Comparison of ENCODE assay signal across 12 mouse cellular contexts in genomic region chr5:118502991-118503390, GRCm38 (mm10). TPM values are rescaled to one million over a fixed set of nuclear protein-coding genes. Genes with fewer than 3 reads are reported as not detected.
A peak's percentile ranks its signal among the peaks of the same experiment; 100 is the strongest.
DNase-seq lines count a peak whose midpoint lies in the region; ATAC-seq lines count a peak whose summit lies in the region.
"Had no signal": no experiment of that assay in that cellular context is flagged by ENCODE, and none has a peak within 500 bp of the region (broad histone marks: within the 10 kb centered on the region; RNA-seq: fewer than 3 reads in every experiment).

No protein-coding gene starts in this region.

- no peaks in the 10 kb centered on the region for H3K36me3 ChIP-seq in lung, embryonic 16.5 days (ENCODE audit: control insufficient read depth, insufficient read depth, low read length)
- H3K36me3 ChIP-seq: neural tube, embryonic 12.5 days had no signal

- intact Hi-C loops in gastrocnemius, postnatal 14 days (cut with DNase I; ENCODE audit: low total_unique reads), result no loop called here

- H3K4me1 ChIP-seq in lung, embryonic 16.5 days (replicated peaks; ENCODE audit: control insufficient read depth, insufficient read depth, low read length), result peaks cover 7% of the 10 kb centered on the region
- H3K4me1 ChIP-seq: neural tube, embryonic 12.5 days had no signal

- no peaks in the 10 kb centered on the region for H3K27me3 ChIP-seq in lung, embryonic 16.5 days (ENCODE audit: control insufficient read depth, insufficient read depth, low read depth, low read length)
- H3K27me3 ChIP-seq: neural tube, embryonic 12.5 days had no signal

- peak; percentile 31 for DNase-seq in gastrocnemius, postnatal 14 days
- no peak for DNase-seq in gastrocnemius, adult 18-20 months (ENCODE audit: low spot score)
- DNase-seq in layer of hippocampus, adult 9-11 months, result peak; percentile 21
- no peak for DNase-seq in layer of hippocampus, postnatal 25 days (ENCODE audit: extremely low spot score in 1 of 2, low spot score in 1 of 2)
- DNase-seq in adipocyte (ENCODE audit: low spot score), result peak; percentile 45
- no peak for DNase-seq in adrenal gland, adult 2 months
- DNase-seq: adrenal gland, postnatal 36 days; spleen, adult 18-20 months; thymus, postnatal 14 days had no signal

- peak; percentile 64; the same call in 1 of the 2 replicates for ATAC-seq in lung, embryonic 16.5 days (ENCODE audit: low read depth)
- ATAC-seq in activated CD4-positive, CD25-positive, alpha-beta regulatory T cell, adult 4 months, result no peak

- no peak overlapping the region for H3K4me2 ChIP-seq in lung, embryonic 16.5 days (ENCODE audit: low read depth, low read length)
- H3K4me2 ChIP-seq: neural tube, embryonic 12.5 days had no signal

- 27% methylated on average over 15 of the region's 15 CpGs for WGBS in lung, embryonic 16.5 days

- no peak overlapping the region for H3K4me3 ChIP-seq in lung, embryonic 16.5 days (ENCODE audit: low read length)
- H3K4me3 ChIP-seq: neural tube, embryonic 12.5 days had no signal

- H3K9ac ChIP-seq in lung, embryonic 16.5 days (ENCODE audit: low read length), result no peak overlapping the region; the same call in 1 of the 2 replicates
- H3K9ac ChIP-seq: neural tube, embryonic 12.5 days had no signal

- H3K9me3 ChIP-seq in lung, embryonic 16.5 days (ENCODE audit: control insufficient read depth, low read length), result no peaks in the 10 kb centered on the region
- H3K9me3 ChIP-seq: neural tube, embryonic 12.5 days had no signal

- no peak overlapping the region for H3K27ac ChIP-seq in lung, embryonic 16.5 days (ENCODE audit: low read length)
- H3K27ac ChIP-seq: neural tube, embryonic 12.5 days had no signal

RNA-seq across cellular contexts. Expression of gene Med13l, which starts 57.5 kb away (rescaled TPM):
- 10 to 100 TPM; 22.0 to 24.1 TPM for total RNA-seq in gastrocnemius, postnatal 14 days (2021)
- 10 to 100 TPM; 25.1 to 25.6 TPM for total RNA-seq in gastrocnemius, adult 18-20 months (2021)
- 100 to 1,000 TPM in 1 of 2 experiments, 10 to 100 TPM in 1; 94.0 to 105 TPM for total RNA-seq in layer of hippocampus, postnatal 25 days (2021)
- polyA plus RNA-seq in lung, embryonic 16.5 days (2015; fragmentation: Nextera tagmentation; extraction: Ambion mirVana), result 9.5 and 11.0 TPM in 2 replicates
- 10 to 100 TPM; 31.5 to 34.3 TPM for total RNA-seq in adrenal gland, adult 2 months (2021)
- polyA plus RNA-seq in adrenal gland, adult 2 months (2012; rRNA removed), result 14.1 and 17.0 TPM in 2 replicates
- 10 to 100 TPM; 14.6 to 17.4 TPM for polyA plus RNA-seq in activated CD4-positive, CD25-positive, alpha-beta regulatory T cell, adult 4 months (2017; shearing (Covaris generic))

Comparison
In these comparisons a context has a peak if more than half of its experiments do, and no peak if none do; other contexts are left out.
1. DNase-seq: peak in gastrocnemius, postnatal 14 days (single experiment), layer of hippocampus, adult 9-11 months (single experiment) and adipocyte (single experiment); none in gastrocnemius, adult 18-20 months (single experiment), layer of hippocampus, postnatal 25 days (0 of 2) and adrenal gland, adult 2 months (single experiment).